Mouse (Mus musculus) heart, embryonic 11.5 days (tissue): ENCODE results near the gene Sipa1l3. TPM values are rescaled to one million over a fixed set of nuclear protein-coding genes. Genes with fewer than 3 reads are reported as not detected.

Experiments used
- ATAC-seq: fragments of 200-750 bp; cut with Nextera tagmentation; replicated peaks from 2 replicates; pipeline ENCODE4 v1.8.0; 2017; ENCODE audit warnings: moderate library complexity; ENCODE audit not compliant: insufficient number of reproducible peaks, low FRiP score, low TSS enrichment
- H3K27ac ChIP-seq: fragments of 300-500 bp; sonication (generic); 2 replicates; pipeline ENCODE4 v1.5.1; 2014; ENCODE audit warnings: mild to moderate bottlenecking, low read depth, low read length
- H3K27me3 ChIP-seq: fragments of 300-500 bp; sonication (generic); 2 replicates; pipeline ENCODE4 v1.6.1; 2014; ENCODE audit warnings: mild to moderate bottlenecking, low read length, mixed read lengths; ENCODE audit not compliant: control insufficient read depth, insufficient read depth
- H3K36me3 ChIP-seq: fragments of 300-500 bp; sonication (generic); 2 replicates; pipeline ENCODE4 v1.6.1; 2014; ENCODE audit warnings: mild to moderate bottlenecking, low read length, moderate library complexity, mixed read lengths; ENCODE audit not compliant: control insufficient read depth, insufficient read depth
- H3K4me1 ChIP-seq: fragments of 300-500 bp; sonication (generic); 2 replicates; pipeline ENCODE4 v1.6.1; 2014; ENCODE audit warnings: low read length; ENCODE audit not compliant: control insufficient read depth, insufficient read depth
- H3K4me2 ChIP-seq: fragments of 300-500 bp; sonication (generic); 2 replicates; pipeline ENCODE4 v1.6.1; 2014; ENCODE audit warnings: mild to moderate bottlenecking, moderate library complexity
- H3K4me3 ChIP-seq: fragments of 300-500 bp; sonication (generic); 2 replicates; pipeline ENCODE4 v1.5.1; 2014; ENCODE audit warnings: low read depth, low read length
- H3K9ac ChIP-seq: fragments of 300-500 bp; sonication (generic); 2 replicates; pipeline ENCODE4 v1.6.1; 2014; ENCODE audit warnings: mild to moderate bottlenecking, low read depth, low read length, moderate library complexity
- H3K9me3 ChIP-seq: fragments of 300-500 bp; sonication (generic); replicated peaks from 2 replicates; pipeline ENCODE4 v1.6.1; 2016; ENCODE audit warnings: low read length; ENCODE audit not compliant: control insufficient read depth
- WGBS: fragments of 180-500 bp; shearing (Covaris S2); extraction: QIAGEN DNeasy Blood & Tissue Kit; methylation state at CpG from one replicate; pipeline ENCODE4 v1.1.7; 2014; ENCODE audit not compliant: insufficient replicate concordance; 5-methylcytosine and 5-hydroxymethylcytosine counted together
- polyA plus RNA-seq: library from polyadenylated mRNA; unstranded; fragments of >200 nt; fragmentation: Nextera tagmentation; extraction: Ambion mirVana; gene quantifications from 2 replicates; pipeline ENCODE4 v1.2.1, GENCODE M21; 2014

Sipa1l3 gene
- polyA plus RNA-seq, 1 experiment from 2014 or later, result 4.8 TPM

DNA sequence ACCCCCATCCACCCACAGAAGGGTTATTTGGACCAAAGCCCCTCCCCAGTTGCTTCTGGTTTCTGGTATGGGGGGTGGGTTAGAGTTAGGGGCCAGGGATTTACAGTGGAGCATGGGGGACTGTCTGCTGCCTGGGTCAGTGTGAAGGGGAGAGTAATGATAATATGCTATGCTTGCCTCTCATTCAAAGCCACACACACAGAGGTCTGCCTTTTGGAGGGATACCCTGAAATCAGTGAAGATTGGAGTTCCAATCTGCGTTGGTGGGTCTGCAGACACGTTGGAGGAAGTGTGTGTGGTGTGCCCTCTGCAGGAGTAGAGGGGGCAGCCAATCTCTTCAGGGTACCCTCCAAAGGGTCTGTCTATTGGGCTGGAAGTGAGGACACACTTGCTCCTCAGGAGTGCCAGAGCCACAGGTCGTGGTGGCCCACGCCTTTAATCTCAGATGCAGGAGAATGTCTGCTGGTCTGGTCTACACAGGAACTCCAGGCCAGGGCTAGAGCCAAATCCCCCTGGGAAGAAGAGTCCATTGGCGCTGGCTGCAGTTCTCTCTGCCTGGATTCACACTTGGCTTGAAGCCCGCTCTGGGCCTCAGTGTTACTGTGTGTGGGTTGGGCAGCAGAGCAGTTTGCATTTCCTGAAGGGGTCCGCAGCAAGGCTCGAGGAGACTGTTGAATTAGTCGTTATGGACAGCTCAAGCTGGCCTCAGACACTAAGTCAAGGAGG lies 213.0 kb downstream of the Sipa1l3 start:
- Histone ChIP-seq H3K27me3 (peaks cover 61% of the 10 kb centered on the region), H3K4me1 (peaks cover 32% of the 10 kb centered on the region), H3K9ac (no peak overlapping the region), H3K36me3 (no peaks in the 10 kb centered on the region), H3K9me3 (no peaks in the 10 kb centered on the region; the same call in 1 of the 2 replicates), H3K27ac (no peak overlapping the region), H3K4me3 (peak overlapping the region; percentile 45), H3K4me2 (peak overlapping the region; percentile 72)
- WGBS, result 21% methylated on average over 9 of the region's 9 CpGs
- ATAC-seq, result no peak

DNA sequence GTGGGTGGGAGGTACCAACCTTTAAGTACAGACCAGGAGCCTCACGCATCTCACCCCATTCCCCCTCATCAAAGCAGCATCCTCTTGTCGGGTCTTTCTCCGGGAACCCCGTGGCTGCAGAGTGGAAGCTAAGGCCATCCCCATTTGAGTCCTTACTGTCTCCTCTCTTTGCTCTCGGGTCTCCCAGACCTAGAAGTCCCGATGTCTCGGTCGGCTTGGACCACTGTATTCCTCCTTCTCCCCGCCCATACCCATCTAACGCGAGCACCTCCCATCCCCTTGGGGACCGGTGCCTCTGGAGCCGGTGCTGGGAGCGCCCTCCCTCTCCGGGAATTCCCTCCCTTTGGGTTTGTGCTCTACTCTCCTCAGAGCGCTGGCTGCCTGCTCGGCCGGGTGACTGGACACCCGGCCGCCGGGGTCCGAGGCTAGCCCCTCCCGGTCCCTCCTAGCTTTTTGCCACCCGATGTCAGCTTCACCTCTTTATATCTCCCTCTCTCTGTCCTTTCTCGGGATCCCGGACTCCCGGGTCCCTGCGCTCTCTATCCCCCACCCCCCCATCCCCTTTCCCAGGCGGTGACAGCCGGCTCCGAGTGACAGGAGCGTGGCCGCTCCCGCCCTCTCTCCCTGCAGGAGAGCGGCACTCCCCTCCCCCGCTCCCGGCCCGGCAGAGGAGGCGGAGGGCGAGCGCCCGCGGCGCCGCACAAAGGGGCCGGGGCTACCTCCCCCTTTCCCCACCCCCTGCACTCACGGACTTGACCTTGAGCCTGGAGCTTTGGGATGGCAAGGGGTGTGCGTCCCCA lies 213.8 kb downstream of the Sipa1l3 start:
- Histone ChIP-seq H3K27ac (no peak overlapping the region), H3K27me3 (peaks cover 59% of the 10 kb centered on the region)
- WGBS, result under 1% methylated on average over 48 of the region's 48 CpGs

DNA sequence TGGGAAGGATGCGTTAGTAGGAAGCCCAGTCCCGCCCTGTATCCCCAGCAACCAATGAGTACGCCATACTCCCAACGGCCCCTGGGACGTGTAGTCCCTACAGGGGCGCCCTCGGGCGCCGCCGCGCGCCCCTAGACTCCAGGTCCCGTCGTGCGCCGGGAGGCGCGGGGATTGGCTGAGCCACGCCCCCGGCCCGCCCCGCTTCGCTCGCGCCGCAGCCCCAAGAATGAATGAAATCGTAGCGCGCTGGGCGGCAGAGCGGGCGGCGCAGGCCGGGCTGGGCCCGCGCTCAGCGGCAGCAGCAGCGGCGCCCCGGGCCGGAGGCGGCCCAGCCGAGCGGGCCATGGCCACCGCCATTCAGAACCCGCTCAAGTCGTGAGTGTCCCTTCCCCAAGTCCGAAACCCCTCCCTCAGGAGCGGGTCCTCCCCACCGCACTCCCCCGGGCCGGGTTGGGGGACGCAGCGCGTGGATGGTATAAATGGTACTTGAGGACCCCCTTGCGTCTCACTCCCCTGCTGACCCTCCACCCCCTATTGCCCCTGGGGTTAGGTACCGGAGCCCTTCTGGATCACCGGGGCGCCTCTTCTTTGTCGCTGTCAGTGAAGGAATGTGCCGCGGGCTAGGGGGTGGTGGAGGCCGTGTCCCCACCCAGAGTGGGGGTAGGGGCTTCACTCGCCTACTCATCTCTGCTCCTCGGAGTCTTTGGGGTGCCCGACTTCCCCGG lies 214.5 kb downstream of the Sipa1l3 start, which contains the start of gene Dpf1:
TSS of gene Dpf1 (plus strand) at position 214 of the 725 bp plus-strand sequence.
- Histone ChIP-seq H3K27me3 (peaks cover 54% of the 10 kb centered on the region), H3K9me3 (no peaks in the 10 kb centered on the region; the same call in 1 of the 2 replicates), H3K9ac (0 out of 2 replicates have a peak within 1 kb of the TSS, but pooled peaks have one; percentile 3), H3K4me2 (peak within 1 kb of the TSS; percentile 72), H3K36me3 (no peaks in the 10 kb centered on the region), H3K4me1 (peaks cover 26% of the 10 kb centered on the region), H3K27ac (no peak within 1 kb of the TSS), H3K4me3 (peak within 1 kb of the TSS; percentile 45)
- WGBS, result under 1% methylated on average over 66 of the region's 67 CpGs
- peak; percentile 36; the same call in 1 of the 2 replicates for ATAC-seq

More for the DNA sequence above, 213.8 kb downstream of the Sipa1l3 start:
- no peak for ATAC-seq
- Histone ChIP-seq H3K4me1 (peaks cover 31% of the 10 kb centered on the region), H3K36me3 (no peaks in the 10 kb centered on the region), H3K9me3 (no peaks in the 10 kb centered on the region; the same call in 1 of the 2 replicates), H3K9ac (0 out of 2 replicates have a peak overlapping the region, but pooled peaks have one; percentile 3), H3K4me2 (peak overlapping the region; percentile 72), H3K4me3 (peak overlapping the region; percentile 45)

GRCm38 (mm10) chr7:29302641-29303040 lies 215.8 kb downstream of the Sipa1l3 start:
- no peak for ATAC-seq
- peaks cover 21% of the 10 kb centered on the region for H3K4me1 ChIP-seq
- H3K27me3 ChIP-seq, result peaks cover 49% of the 10 kb centered on the region
- H3K9me3 ChIP-seq, result no peaks in the 10 kb centered on the region; the same call in 1 of the 2 replicates
- no peak overlapping the region for H3K27ac ChIP-seq
- no peak overlapping the region for H3K9ac ChIP-seq
- WGBS, result 57% methylated on average over 7 of the region's 7 CpGs
- H3K4me2 ChIP-seq, result no peak overlapping the region
- no peaks in the 10 kb centered on the region for H3K36me3 ChIP-seq
- no peak overlapping the region for H3K4me3 ChIP-seq

- H3K9ac ChIP-seq, result no peak overlapping the region
- no peaks in the 10 kb centered on the region; the same call in 1 of the 2 replicates for H3K9me3 ChIP-seq
- H3K4me2 ChIP-seq, result no peak overlapping the region
- WGBS, result 1% methylated on average over 7 of the region's 7 CpGs
- H3K4me3 ChIP-seq, result no peak overlapping the region
- peaks cover 42% of the 10 kb centered on the region for H3K27me3 ChIP-seq
- no peaks in the 10 kb centered on the region for H3K36me3 ChIP-seq
- no peak for ATAC-seq
- H3K4me1 ChIP-seq, result peaks cover 12% of the 10 kb centered on the region
- no peak overlapping the region for H3K27ac ChIP-seq
These were observed 217.3 kb downstream of the Sipa1l3 start for GRCm38 (mm10) chr7:29301127-29301566.

DNA sequence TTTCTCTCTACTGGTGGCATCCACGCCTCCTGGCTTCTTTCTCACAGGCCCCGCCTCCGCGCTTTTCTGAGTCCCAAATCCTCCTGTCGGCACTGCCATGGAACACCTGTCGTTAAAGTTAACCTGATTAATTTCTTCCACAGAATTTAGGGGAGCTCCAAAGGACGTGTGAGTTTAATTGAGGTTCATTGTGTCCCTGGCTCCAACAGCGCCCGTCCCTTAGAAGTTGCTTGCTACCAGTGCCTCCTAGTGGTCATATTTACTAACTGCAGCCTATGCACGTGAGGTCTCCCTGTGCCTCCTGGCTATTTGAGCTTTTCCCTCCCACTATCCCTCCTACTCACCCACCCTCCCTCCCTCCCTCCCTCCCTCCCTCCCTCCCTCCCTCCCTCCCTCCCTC lies 221.4 kb downstream of the Sipa1l3 start:
- ATAC-seq, result no peak
- peaks cover 11% of the 10 kb centered on the region for H3K27me3 ChIP-seq
- WGBS, result 10% methylated on average over 10 of the region's 10 CpGs
- peaks cover 14% of the 10 kb centered on the region for H3K4me1 ChIP-seq
- no peaks in the 10 kb centered on the region for H3K9me3 ChIP-seq
- no peak overlapping the region for H3K9ac ChIP-seq
- H3K27ac ChIP-seq, result no peak overlapping the region
- no peak overlapping the region for H3K4me3 ChIP-seq
- no peaks in the 10 kb centered on the region for H3K36me3 ChIP-seq
- no peak overlapping the region for H3K4me2 ChIP-seq

DNA sequence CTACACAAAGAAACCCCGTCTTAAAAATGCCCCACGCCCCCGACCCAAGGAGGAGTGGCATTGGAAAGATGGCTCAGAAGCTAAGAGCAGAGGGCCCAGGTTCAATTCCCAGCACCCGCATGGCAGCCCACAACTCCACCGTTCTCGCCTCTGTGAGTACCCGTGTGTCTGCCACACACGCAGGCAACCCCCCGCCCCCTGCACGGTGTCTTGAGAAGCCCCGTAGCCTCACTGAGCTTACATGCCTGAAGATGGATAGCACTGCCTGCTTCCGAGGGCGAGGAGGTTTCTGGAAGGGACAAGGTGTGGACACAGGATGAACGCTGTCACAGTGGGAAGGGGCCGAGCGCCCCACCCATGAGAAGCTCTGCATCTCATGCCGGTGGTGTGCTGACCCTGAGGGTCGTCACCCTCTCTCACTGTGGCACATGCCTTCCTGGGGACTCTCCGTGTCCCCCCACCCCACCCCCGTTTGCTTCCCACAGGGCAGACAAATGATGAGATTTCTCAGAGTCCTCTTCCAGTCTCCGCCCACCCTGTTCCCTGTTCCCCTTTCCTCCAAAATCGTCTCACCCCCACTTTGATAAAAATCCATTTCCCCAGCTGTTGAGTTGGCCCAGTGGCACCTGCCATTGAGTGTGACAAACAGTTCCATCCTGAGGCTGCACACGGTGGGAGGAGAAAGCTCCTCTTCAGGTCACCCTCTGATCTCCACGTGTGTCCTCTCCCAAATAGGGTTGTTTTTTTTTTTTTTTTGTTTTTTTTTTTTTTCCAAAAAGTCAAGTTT lies 222.4 kb downstream of the Sipa1l3 start:
- no peak for ATAC-seq
- H3K27me3 ChIP-seq, result peaks cover 10% of the 10 kb centered on the region
- H3K4me2 ChIP-seq, result no peak overlapping the region
- 76% methylated on average over 24 of the region's 24 CpGs for WGBS
- H3K36me3 ChIP-seq, result no peaks in the 10 kb centered on the region
- no peak overlapping the region for H3K27ac ChIP-seq
- H3K9ac ChIP-seq, result no peak overlapping the region
- H3K4me3 ChIP-seq, result no peak overlapping the region
- H3K4me1 ChIP-seq, result peaks cover 20% of the 10 kb centered on the region
- no peaks in the 10 kb centered on the region for H3K9me3 ChIP-seq
